Mouse (Mus musculus) E14TG2a.4 (cell line): ENCODE measurements around the gene Rhbdl2.

Source experiments
- CTCF ChIP-seq: conservative IDR thresholded peaks from 2 replicates; pipeline ENCODE4 v1.5.1; 2014; ENCODE audit warnings: low read length
- NANOG ChIP-seq: IDR thresholded peaks from 2 replicates; pipeline ENCODE4 v1.6.1; 2014; ENCODE audit warnings: borderline replicate concordance, low read length, mixed read lengths
- POU5F1 ChIP-seq: IDR thresholded peaks from 2 replicates; pipeline ENCODE4 v1.6.1; 2014; ENCODE audit warnings: low read length, borderline replicate concordance

DNA sequence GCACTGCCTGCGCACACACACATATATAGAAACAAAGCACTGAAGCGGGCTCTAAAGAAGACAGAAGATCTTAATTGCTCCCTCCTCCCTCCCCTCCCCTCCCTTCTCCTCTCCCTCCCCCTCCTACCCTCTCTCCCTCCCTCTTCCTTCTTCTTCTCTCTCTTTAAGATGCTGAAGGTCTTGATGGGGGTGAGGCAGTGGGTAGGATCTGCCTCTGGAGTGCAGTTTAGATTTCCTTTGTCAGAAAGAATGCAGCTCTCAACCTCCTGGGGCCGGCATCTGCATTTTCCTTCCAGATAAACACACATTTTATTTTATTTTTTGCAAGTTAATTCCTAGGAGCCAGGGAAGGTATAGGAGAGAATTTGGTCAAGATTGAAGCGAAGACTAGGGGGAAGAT is 19.4 kb upstream of the Rhbdl2 start:
- TF ChIP-seq CTCF: no peak
- TF ChIP-seq POU5F1: no peak
- TF ChIP-seq NANOG: peak; percentile 58; the same call in 1 of the 2 replicates
